Mouse (Mus musculus): ENCODE data around the gene Glp2r.

The Glp2r gene

DNA sequence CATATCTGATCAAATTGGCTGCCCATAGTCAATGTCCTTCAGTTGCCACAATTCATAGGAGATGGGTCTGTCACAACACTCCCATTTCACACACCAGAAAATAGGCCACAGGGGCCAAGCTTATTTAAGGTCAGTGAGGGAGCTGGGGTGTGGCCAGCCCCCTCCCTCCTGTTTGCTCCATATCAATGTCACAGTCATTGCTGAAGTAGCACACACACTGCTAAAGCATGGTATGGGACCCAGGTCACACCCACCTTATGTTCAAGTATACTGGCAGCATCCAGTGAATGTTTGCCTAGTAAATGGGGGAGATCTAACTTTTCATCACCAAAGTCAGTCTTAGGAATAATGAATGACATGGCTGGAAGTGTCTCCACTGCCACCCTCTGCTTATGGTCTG is 42.2 kb downstream of the Glp2r start:
- DNase-seq (ENCODE audit: low read depth, low spot score): no peak

DNA sequence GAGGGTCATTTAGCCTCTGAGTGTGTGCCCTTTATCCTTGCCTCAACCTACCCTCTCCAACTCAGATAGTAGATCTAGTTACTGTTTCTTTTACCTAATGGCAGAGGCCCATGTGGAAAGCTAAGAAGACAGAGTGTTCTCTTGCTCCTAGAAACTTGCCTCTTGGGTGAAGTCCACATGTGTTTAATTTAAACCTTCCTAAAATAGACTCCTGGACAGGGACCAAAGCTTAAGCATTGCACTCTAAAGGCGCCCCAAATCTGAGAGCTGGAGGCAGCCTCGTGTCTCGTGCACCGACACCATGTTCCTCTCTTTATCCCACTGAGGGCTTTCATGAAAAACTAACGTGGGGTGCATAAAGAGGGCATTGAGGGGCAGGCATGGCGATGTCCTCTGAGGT is 43.9 kb downstream of the Glp2r start:
- DNase-seq (ENCODE audit: low read depth, low spot score): no peak

DNA sequence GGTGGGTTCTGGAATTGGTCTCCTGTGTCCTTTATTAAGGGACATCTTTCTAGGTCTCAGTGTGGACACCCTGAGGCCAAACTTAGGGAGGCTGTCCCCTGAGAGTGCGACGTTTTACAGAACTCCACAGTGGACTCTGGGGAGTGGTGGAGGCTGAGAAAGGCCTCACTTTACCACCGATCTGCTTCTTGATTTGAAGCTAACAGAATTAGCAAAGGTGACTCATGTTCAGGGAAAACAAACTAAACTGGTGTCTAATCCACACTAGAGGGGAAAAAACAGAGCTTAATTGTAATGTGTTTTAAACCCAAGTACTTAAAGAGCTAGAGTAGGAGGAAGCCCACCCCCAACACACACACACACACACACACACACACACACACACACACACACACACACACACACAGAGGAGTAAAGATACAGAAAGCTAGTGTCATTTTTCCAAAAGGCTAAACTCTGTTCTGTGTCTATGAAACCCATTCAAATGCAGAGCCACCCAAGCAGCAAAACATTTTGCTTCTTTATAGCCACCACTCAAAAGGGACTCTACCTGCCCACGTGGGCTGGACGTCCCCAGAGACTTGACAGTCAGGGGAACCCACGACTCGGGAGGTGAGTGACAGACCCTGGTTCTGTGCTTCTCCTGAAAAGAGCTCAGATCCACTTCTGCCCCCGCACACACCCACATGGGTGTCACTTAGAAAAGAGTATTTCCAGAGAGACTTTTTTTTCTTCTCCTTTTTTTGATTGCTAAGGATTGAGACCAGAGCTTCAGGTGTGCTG is 47.5 kb downstream of the Glp2r start:
- no peak for DNase-seq (ENCODE audit: low read depth, low spot score)

DNA sequence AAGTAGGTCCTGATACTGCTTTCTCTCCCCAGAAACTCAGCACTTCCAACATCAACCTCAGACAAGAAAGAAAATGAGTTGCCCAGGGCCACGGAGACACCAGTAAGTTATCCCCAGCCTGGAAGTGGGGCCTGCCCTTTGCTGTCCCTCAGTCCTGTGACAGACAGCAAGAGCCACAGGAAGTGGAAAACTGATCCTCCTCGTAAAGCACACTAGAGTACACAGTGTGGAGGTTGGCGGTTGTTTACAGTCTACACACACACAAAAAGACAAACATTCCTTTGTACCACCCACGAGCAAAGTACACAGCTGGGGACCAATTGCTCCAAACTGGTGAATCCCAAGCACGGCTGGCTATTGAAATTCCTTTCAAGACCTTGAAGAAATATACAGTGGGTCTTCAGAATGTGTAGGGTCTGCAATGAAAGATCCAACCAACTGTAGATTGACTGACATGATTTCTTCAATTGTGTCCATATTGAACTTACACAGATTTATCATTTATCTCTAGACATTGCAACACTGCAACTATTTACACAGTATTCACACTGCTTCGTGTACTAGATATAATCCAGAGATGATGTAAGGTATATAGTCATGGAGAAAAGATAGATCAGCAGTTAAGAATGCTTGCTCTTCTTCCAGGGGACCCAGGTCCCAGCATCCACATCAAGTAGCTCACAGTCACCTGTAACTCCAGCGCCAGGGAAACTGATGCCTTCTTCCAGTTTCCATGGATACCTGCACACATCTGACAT is 48.4 kb downstream of the Glp2r start:
- DNase-seq (ENCODE audit: low read depth, low spot score): peak; percentile 10

DNA sequence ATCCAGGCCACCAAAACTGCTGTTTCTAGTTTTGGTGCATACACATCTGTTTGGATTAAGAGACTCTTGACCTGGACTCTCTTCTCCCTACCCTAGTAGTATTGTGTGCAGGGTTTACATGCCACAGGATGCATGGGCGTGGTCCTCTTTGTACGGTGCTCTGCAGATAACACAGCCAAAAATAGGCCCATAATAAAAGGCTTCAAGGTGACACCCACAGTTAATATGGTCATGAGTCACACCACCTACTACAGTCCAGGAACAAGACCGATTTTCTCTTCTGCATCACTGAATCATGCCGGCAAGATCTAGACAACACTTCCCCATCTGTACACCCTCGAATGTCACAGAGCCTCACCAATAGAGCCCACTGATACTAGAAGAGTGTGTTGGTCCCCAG is 49.5 kb downstream of the Glp2r start:
- DNase-seq (ENCODE audit: low read depth, low spot score): no peak

DNA sequence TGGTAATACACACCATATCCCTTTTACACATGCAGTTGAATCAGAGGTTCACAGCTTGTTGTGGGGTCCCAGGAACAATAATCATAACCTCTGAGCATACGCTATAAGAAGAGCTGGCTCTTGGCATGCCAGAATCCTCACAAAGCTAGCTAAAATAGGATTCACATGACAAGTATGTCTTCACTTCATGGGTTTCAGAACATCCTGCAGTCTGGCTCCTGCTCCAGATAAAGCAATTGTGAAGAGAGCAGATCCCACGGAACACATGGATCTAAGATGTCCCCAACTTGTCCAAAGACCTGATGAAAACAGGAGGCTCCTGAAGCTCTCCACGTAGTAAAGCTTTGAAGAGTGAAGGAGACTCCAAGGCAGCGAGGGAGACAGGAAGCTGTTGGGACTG is 55.6 kb downstream of the Glp2r start:
- no peak for DNase-seq (ENCODE audit: low read depth, low spot score)

DNA sequence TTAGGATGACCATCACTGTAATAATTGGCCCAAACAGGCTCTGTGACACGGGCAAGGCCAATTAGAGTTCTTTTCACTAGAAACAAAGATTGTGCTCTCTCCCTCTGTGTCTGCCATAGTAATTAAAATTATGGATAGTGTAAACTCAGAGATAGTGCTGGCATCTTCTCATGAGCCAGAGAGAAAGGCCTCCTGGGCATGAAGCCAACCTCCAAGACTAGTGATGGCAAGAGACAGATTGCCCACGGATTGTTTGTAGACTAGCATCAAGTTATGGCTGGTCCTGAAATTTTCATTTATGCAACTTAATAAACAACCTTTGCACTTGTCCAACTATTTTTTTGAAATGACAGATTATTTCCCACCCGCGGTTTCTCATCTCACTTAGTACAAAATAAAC is 58.0 kb downstream of the Glp2r start:
- DNase-seq (ENCODE audit: low read depth, low spot score): no peak

DNA sequence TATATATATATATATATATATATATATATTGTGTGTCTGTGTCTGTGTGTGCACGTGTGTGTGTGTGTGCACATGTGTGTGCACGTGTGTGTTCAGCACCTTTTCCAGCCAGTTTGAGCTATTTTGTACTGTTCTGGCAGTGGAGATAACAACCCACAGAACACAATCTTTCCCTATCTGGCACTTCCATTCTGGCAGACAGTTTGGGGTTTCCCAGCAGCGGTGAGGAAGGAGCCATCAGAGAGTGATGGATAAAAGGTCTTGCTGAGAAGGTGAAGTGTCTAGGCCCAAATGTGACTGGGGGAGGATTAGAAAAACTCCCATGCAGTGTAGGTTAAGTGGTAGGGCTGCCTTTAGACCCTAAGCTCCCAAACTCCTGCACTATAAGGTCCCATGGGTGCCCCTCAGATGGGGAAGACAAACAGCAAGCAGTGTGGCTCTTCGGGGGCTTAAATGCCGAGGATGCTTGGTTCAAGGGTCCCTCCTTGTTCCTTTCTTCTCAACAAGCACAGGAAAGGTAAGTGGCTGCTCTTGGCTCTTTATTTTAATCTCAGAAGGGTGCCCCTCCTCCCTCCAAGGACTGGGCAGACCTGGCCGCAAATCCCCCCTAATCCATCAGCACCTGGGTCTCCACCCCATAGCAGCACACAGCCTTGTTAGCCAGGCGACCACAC is 76.1 kb downstream of the Glp2r start, which contains the start of gene Rcvrn:
Gene Rcvrn (plus strand): TSS at position 624 of the 674 bp plus-strand sequence.
- DNase-seq (ENCODE audit: low read depth, low spot score): no peak

DNA sequence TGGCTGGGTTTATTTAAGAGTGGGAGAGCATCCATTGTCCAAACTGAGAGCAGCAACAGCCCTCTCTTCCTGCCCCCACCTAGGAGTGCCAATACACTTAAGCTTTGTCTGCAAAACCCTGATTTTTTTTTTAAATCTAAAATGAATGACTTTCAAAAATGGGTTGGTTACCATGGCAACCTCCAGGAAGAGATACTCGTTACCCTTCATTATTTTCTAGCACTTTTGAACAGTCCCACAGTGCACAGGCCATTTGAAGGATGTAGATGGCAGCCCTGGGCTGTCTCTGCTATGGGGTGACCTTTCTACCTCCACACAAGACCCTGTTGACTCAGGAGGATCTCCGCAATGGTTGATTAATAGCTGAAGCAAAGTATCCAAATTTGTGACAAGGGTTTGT is 84.8 kb downstream of the Glp2r start:
- no peak for DNase-seq (ENCODE audit: low read depth, low spot score)

DNA sequence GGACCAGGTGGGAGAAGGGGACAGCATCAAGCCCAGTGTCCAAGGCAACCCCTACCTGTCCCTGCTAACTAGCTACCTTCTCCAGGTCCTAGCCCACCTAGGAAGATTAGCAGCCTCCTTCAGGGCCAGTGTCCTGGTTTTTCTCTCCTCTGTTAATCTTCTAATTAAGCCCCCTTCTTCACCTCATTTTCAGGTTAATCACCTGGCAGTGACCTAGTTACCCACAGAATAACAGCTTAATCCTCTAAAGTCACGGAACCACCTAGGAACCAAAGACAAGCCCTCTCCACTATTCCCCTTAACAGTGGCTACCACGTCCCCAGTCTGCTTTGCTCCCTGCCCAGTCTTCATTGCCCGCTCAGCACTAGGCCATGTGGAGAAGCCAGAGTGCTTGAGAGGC is 89.1 kb downstream of the Glp2r start:
- DNase-seq (ENCODE audit: low read depth, low spot score): no peak

DNA sequence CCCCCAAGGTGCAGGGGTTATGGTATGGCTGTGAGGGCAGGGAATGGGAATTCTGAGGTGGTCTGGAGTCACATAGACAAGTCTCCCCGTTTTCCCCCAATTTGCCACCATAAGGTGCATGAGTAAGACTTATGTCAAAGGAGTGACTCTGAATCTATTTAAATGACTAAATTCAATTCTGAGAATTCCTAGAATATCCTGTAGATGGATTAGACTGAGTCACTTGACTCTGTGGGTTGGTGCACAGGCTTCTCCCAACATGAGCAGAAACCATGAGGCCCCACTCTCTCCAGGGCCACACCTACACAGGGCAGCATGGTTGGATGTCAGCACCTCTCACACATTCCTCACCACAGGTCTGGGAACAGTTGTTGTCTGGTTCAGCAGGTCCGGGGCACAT is 91.0 kb downstream of the Glp2r start:
- no peak for DNase-seq (ENCODE audit: low read depth, low spot score)

DNA sequence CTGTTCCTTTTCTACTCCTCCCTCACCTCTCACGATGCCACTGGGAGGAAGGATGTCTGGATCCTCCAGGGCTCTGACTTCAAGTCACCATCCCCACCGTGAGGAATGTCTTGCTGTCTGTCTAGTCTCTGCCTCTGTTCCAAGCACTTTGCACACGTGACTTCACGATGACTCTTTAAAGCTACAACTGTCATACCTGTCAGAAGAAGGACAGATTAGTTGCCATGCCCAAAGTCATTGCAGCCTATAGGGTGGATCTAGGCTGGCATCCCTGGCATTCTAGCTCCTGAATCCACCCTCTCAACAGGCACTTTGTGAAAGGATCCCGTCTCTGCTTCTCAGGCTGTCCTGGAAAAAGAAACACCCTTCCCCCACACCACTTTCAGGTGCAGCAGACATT is 91.7 kb downstream of the Glp2r start:
- DNase-seq (ENCODE audit: low read depth, low spot score): no peak

DNA sequence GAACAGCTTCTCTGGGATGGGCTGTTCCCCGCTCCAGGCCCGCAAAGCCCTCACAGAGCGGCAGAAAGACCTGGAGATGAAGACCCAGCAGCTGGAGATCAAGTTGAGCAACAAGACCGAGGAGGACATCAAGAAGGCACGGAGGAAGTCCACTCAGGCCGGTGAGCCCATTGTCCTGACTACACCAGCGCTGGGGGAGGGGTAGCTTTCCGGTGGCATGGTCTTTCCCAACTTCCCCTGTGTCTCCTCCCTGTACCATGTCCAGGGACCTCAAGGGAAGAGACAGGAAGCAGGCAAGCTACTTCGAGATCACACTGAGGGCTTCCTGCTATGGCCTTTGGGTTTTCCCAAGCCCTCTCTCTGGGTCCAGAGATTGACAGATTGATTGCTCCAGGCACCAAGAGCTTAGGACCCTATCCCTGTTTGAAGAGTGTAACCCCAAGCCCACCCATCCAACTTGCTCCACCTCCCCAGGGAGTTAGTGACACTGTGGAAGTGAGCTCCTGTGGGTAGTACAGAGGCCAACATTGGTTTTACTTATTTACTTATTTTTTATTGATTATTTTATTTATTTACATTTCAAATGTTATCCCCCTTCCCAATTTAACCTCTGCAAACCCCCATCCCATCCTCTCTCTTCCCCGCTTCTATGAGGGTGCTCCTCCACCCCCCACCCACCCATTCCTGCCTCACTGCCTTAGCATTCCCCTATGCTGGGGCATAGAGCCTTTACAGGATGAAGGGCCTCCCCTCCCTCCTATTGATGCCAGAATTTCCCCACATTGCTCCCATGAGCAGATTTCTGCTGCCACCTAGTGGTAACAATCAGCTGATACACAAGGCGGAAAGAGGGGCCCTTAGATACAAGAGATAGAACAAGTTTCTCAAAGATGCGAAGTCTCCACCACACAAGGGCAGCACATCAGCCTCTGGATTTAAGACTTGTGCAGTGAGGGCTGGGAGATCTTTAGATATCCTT is 95.1 kb downstream of the Glp2r start:
- DNase-seq (ENCODE audit: low read depth, low spot score): peak; percentile 69

DNA sequence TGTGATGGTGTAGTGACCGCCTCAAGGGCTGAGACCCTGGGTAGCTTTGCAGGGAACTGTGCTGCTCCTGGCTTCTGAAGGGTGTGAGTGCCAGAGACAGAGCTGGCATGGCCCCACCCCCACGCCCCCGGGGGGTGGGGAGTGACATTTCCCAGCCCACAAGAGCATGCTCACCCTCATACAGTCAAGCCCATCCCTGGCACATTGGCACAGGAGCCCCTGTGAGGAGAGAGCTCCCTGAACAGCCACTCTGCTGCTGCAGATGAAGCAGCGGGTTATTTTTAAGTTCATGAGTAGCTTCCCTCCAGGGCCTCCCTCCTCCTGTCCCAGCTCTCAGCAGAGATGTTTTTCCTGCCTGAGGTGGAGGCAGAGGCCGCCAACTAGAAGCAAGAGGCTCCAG is 98.8 kb downstream of the Glp2r start:
- DNase-seq (ENCODE audit: low read depth, low spot score): no peak

DNA sequence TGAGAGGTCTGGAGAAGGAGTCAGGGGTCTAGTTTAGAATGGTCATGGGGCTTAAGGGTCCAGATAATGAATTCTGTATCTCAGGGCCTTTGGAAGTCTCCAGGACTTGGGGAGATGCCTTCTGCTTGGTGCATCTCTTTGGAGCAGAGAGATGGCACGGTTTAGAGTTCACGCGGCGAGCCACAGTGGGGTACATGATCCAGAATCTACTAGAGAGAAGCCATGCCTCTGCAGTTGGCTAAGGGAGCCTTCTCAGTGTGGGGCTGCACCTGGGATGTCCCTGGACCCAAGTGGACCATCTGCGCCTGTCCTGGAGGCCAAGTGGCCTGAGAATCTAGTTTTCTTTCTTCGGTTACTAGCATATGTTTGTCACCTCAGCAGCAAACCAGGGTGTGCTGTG is 100.9 kb downstream of the Glp2r start:
- no peak for DNase-seq (ENCODE audit: low read depth, low spot score)

DNA sequence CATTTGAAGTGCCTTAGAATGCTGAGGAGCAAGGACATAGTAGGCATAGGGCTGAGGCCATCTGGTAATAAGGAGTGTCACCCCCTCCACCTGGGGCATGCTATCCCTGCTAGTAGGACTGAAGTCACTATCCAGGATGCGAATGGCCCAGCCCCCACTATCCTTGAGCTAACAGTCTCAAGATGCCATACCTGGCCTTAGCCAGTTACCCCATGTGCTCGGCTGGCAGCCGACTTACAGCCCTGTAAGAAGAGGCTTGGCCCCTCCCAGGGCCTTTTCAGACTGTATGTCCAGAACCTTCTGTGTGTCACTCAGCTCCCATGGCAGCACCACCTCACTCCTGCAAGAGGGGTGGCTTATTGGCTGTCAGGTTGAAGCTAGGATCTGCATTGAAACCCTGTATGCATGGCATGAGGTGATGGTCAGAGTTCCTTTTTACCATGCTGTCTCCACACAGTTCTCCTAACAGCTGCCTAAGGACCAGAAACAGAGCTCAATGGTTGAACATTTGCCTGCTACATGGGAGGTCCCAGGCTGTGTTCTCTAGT is 102.4 kb downstream of the Glp2r start:
- DNase-seq (ENCODE audit: low read depth, low spot score): no peak

DNA sequence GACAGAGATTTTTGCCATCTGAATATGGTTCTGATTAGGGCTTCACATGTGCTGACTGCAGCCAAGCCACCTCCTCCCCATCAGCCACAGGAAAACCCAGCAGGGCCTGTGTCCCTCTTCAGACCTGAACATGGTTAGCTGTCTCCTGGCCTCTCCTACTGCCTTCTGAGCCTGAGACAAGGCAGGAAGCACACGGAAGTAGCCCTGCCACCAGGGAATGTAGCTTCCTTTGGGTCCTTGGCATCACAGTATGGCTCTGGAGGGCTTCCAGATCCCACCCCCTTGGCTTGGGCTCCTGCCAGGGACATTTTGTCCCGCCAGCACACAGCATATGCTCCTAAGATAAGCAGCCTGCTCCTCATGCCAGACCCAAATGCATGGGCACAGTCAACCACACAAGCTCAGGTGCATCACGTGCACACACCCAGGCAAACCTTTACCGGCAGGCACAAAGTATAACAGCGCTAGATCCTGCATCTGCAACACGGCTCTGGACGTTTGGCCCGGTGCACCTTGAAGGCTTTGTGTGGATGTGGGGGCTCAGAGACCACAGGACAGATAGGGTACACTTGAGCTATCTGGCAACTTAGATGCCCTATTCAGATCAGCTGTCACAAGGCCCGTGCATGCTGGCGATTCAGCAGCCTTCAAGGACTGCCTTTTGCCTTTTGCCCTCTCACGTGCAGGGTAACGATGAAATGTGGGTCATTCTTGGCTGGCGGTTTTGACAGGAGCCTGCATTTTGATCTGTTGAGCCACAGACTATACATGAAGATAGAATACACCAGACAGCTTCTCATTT is 103.2 kb downstream of the Glp2r start:
- DNase-seq (ENCODE audit: low read depth, low spot score): no peak

DNA sequence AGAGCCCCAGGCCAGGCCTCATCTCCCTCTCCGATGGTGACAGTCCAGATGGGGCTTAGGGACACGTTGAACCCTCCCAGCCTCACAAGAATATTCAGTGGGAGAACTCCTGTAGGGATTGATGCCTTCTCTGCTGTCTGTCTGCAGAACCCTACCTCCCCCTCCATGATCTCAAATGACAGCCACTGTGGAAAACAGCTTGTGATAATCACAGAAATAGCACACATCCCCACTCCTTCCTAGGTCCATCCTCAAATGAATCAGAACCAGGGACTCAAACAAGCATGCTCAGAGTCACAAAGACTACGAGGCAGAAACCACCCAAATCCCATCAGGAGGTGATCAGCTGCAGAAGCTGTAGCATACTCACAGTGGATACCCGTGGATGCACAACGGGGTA is 104.8 kb downstream of the Glp2r start:
- no peak for DNase-seq (ENCODE audit: low read depth, low spot score)

DNA sequence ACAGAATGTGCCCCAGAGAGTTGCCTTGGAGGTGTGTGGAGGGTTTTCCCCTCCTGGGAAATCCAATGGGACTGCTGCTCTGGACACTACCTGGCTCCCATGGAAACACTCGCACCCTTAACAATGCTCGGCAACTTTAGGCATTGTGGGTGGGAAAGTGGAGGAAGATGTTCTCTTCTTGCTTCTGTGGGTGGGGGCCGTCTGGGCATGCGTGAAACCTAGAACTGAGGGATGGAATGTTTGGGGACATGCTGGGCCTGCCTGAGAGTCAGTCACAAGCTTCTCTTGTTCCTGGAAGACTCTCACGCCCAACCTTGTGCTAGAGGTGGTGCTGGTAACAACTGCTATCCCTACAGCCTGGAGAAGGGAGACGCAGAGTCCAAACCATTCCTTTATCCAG is 106.0 kb downstream of the Glp2r start:
- no peak for DNase-seq (ENCODE audit: low read depth, low spot score)

DNA sequence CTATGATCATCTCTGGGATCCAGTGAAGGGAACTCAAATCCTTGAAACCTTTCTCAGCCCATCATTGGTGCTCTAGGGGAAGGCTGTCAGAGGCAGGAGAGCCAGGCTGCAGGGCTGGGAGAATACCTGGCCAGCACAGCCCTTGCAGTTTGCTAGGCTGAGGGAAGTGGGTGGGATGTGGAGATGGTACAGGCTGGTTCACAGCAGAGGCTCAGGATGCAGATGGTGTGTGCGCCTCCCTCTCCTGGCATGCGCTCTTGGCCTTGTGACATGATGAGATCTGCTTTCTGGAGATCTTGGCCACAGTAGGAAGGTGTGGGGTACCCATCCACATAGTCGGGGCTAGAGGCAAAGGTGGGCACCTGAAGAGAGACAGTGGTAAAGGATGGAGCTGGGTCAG is 106.7 kb downstream of the Glp2r start:
- DNase-seq (ENCODE audit: low read depth, low spot score): no peak
